Mouse (Mus musculus) frontal cortex, adult (tissue): ENCODE measurements at regions not wholly inside any gene's neighbourhood (a gene's known extent, or its start where the extent isn't known, plus 50 kb on each side); places are given as distances from the start of the nearest gene placed in this dataset.

ENCODE experiments used
- ATAC-seq: cut with Nextera tagmentation; 2 replicates; pipeline ENCODE4 v1.9.2; 2017; ENCODE audit warnings: mild to moderate bottlenecking, moderate library complexity, mixed read lengths; ENCODE audit not compliant: low TSS enrichment

- ATAC-seq, result no peak
These were observed 110.8 kb downstream of the Qrsl1 start for GRCm38 (mm10) chr10:43790780-43791179.

DNA sequence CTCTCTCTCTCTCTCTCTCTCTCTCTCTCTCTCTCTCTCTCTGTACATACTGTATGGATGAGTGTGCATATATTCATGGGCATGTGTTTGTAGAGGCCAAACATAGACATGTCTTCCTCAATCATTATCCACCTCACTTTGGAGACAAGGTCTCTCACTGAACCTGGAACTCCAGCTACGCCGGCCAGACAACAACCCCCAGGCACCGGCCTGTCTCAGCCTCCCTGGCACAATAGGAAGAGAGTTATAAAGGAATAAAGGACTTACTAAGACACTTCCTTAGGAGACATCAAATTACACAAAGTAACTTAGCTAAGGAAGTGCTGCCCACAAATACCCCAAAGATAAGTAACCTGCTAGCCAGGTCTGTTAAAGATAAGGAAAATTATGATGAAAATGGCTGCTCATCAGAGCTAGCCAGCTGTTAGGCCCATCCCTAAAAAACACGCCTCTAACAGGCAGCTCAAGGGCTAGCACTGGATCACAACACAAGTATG, 110.0 kb downstream of the Qrsl1 start:
- ATAC-seq, result no peak

- no peak for ATAC-seq
These were observed 108.9 kb downstream of the Qrsl1 start for GRCm38 (mm10) chr10:43792618-43793017.

DNA sequence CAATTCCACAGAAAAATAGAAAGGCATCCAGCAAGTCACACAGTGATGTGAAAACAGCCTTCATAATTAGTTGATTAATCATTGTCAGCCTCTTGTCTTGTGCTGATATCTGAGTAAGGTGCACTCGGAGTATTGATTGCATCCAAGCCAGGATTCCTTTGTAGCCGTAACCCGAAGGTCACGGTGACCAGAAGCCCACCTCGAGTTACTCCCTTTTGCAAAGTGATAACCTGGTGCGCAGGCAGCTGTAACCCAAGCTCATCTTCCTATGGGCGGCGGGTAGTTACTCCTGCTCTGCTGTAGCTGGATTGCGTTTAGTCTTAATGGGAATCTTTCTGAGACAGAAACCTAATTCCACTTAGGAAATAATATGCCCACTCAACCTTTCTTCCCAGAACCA, 107.0 kb downstream of the Qrsl1 start:
- no peak for ATAC-seq

DNA sequence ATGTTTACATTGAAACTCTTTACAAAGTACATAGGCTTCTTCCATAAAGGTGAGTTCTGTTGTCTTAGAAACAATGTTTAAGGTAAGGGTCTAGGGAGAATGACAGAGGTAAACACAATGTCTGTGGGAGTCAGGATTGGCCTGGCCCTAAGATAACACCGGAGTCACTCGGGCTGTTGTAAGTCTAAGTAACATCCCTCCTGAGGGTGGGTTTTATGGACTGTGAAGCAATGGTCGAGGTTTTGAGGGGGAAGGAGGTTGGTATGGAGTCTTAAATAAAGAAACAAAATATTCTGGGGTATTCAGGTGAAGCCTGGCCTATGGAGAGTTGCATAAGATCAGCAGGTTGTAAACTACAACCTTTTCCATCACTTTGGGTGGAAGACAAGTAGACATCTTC, 101.5 kb downstream of the Qrsl1 start:
- ATAC-seq, result no peak

- no peak for ATAC-seq
These were observed 86.3 kb downstream of the Qrsl1 start for GRCm38 (mm10) chr10:43815291-43815690.

DNA sequence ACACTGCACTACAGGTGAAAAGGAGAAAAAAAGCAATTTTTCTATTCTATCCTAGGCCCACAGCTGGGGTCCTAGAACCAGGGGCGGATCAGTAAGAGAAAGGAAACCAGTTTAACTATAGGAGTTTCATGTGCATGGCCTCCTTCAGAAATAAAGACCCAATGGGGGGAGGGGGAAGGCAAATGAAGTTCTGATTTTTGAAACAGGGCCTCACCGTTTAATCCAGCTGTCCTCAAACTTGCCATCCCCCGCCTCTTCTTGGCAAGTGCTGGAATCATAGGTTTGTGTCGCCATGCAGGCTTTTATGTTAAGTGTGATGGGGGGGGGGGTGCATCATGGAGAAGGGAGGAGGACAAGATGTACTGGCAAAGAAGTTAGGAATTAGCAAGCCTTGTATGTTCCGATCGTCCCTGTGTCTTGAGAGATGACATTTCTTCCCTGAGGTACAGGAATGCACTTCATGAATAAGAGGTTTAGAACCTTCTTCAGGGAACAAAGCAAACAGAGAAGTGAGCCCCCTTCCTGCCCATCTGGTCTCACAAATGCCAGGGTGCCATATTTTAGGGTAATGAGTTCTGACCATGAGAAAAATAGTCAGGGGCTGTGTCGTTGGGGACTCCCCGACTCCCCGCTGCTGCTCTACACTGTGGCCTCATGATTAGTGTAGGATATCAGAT, 83.9 kb downstream of the Qrsl1 start:
- ATAC-seq, result no peak

GRCm38 (mm10) chr10:43818623-43819022, 82.9 kb downstream of the Qrsl1 start:
- ATAC-seq, result no peak

DNA sequence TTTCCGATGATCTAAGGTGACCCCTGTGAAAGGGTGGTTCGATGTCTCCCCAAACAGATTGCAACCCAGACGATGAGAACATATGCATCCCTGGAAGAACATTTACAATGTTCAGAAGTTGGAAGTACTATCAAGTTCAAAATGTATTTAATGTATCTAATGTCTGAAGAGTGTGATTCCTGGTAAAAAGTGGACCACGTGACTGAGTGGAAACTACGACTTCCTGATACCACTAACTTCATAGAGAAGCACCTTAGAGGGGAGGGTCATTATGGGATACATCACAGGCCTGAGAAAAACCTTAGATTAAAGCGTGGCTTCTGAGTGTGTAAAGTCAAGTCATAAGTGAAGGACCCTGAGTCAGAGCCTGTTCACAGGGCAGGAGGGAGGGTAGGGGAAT, 82.1 kb downstream of the Qrsl1 start:
- ATAC-seq, result no peak

DNA sequence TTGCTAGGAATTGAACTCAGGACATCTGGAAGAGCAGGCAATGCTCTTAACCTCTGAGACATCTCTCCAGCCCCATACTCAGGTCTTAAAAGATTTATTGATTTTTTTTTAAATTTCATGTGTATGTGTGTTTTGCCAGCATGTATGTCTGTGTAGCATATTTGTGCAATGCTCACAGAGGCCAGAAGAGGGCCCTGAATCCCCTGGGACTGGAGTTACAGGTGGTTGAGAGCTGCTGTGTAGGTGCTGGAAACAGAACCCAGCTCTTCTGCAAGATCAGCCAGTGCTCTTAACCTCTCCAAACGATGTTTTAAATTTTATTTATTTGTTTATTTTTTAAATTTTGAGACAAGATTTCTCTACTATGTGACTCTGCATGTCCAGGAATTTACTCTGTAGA, 78.9 kb downstream of the Qrsl1 start:
- no peak for ATAC-seq

GRCm38 (mm10) chr10:43824009-43824408, 77.5 kb downstream of the Qrsl1 start:
- no peak for ATAC-seq
